20 mouse cellular contexts compared by ENCODE assay signal in the genomic region with DNA sequence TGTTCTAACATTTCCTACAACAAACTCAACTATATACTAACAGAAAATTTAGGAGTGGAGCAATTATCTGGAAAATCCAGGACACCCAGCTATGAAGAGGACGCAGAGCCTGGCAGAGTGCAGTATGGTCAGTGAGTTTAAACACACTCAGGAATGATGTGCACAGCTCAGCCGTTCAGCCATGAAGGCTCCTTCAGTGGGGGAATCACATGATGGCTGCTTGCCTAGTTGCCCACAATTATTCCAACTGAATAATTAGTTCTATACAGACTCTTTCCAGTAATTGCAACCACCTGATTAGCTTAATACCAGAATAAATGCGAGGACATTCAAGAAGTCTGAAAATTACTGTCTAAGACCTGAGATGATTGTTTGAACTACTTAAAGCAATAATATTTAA. TPM values are rescaled to one million over a fixed set of nuclear protein-coding genes. Genes with fewer than 3 reads are reported as not detected.
DNase-seq lines count a peak whose midpoint lies in the region; ATAC-seq and TF ChIP-seq lines count a peak whose summit lies in the region.
"Had no signal": no experiment of that assay in that cellular context is flagged by ENCODE, and none has a peak within 500 bp of the region (broad histone marks: within the 10 kb centered on the region; RNA-seq: fewer than 3 reads in every experiment).

No protein-coding gene starts in this region.

- WGBS in forebrain, embryonic 13.5 days = 32% methylated on average over 3 of the region's 3 CpGs
- 82% methylated on average over 3 of the region's 3 CpGs for WGBS in forebrain, embryonic 10.5 days
- 20% methylated on average over 3 of the region's 3 CpGs for WGBS in forebrain, postnatal 0 days
- 73% methylated on average over 3 of the region's 3 CpGs for WGBS in liver, embryonic 12.5 days (ENCODE audit: insufficient replicate concordance)

- no peak overlapping the region for H3K9ac ChIP-seq in forebrain, embryonic 13.5 days
- no peak overlapping the region for H3K9ac ChIP-seq in forebrain, postnatal 0 days
- H3K9ac ChIP-seq in liver, embryonic 12.5 days = no peak overlapping the region
- H3K9ac ChIP-seq: heart, embryonic 15.5 days; hindbrain, embryonic 13.5 days had no signal

- no peak for TF ChIP-seq CTCF in brain, embryonic 14.5 days (IDR thresholded peaks at IDR 0.05; ENCODE audit: borderline replicate concordance, extremely low read depth, insufficient read depth, insufficient read length)
- TF ChIP-seq CTCF in forebrain, postnatal 0 days (IDR thresholded peaks at IDR 0.05; ENCODE audit: low read depth) = no peak

- ATAC-seq in forebrain, embryonic 13.5 days = peak; percentile 88
- ATAC-seq in forebrain, postnatal 0 days = peak; percentile 32; the same call in 1 of the 2 replicates
- no peak for ATAC-seq in liver, embryonic 12.5 days

- H3K9me3 ChIP-seq in forebrain, embryonic 13.5 days (replicated peaks) = no peaks in the 10 kb centered on the region
- H3K9me3 ChIP-seq in forebrain, embryonic 10.5 days = no peaks in the 10 kb centered on the region
- H3K9me3 ChIP-seq in forebrain, postnatal 0 days (ENCODE audit: low read length) = no peaks in the 10 kb centered on the region
- H3K9me3 ChIP-seq in liver, embryonic 12.5 days (replicated peaks) = no peaks in the 10 kb centered on the region
- H3K9me3 ChIP-seq: heart, embryonic 10.5 days; heart, embryonic 15.5 days; hindbrain, embryonic 13.5 days had no signal

- no peak overlapping the region for H3K4me2 ChIP-seq in forebrain, embryonic 13.5 days
- H3K4me2 ChIP-seq in forebrain, postnatal 0 days (ENCODE audit: low read depth) = no peak overlapping the region
- no peak overlapping the region for H3K4me2 ChIP-seq in liver, embryonic 12.5 days
- H3K4me2 ChIP-seq: heart, embryonic 15.5 days; hindbrain, embryonic 13.5 days had no signal

- 0 out of 2 replicates have a peak, but pooled peaks cover 3% of the 10 kb centered on the region for H3K4me1 ChIP-seq in forebrain, embryonic 13.5 days
- H3K4me1 ChIP-seq in forebrain, embryonic 10.5 days = peaks cover 3% of the 10 kb centered on the region; the same call in 1 of the 2 replicates
- no peaks in the 10 kb centered on the region for H3K4me1 ChIP-seq in forebrain, postnatal 0 days (ENCODE audit: insufficient read depth)
- no peaks in the 10 kb centered on the region for H3K4me1 ChIP-seq in liver, embryonic 12.5 days
- H3K4me1 ChIP-seq: heart, embryonic 10.5 days; heart, embryonic 15.5 days; hindbrain, embryonic 13.5 days had no signal

- H3K27ac ChIP-seq in forebrain, embryonic 13.5 days = peak overlapping the region; percentile 35; the same call in 1 of the 2 replicates
- H3K27ac ChIP-seq in forebrain, embryonic 10.5 days = no peak overlapping the region
- H3K27ac ChIP-seq in forebrain, postnatal 0 days (ENCODE audit: low read depth, low read length) = no peak overlapping the region
- no peak overlapping the region for H3K27ac ChIP-seq in liver, embryonic 12.5 days
- H3K27ac ChIP-seq: heart, embryonic 10.5 days; heart, embryonic 15.5 days; hindbrain, embryonic 13.5 days had no signal

- no peak for DNase-seq in forebrain, embryonic 10.5 days (ENCODE audit: extremely low spot score, low spot score)
- DNase-seq in Muller cell, postnatal 12 days (ENCODE audit: inconsistent ontology term) = peak; percentile 66
- DNase-seq in brain, embryonic 14.5 days (ENCODE audit: low read depth) = peak; percentile 80
- no peak for DNase-seq in forebrain, postnatal 0 days
- no peak for DNase-seq in kidney, adult 18-20 months
- DNase-seq: adrenal gland, adult 8-10 months; adrenal gland, postnatal 36 days; cerebellum, adult 11-12 months; cerebellum, adult 9-10 months; cerebellum, postnatal 25 days; gastrocnemius, postnatal 36 days; heart, adult 11 months; heart, postnatal 14 days; kidney, adult 8-10 months had no signal

- H3K27me3 ChIP-seq in forebrain, embryonic 13.5 days = 0 out of 2 replicates have a peak, but pooled peaks cover 3% of the 10 kb centered on the region
- H3K27me3 ChIP-seq in forebrain, embryonic 10.5 days (ENCODE audit: poor library complexity, severe bottlenecking) = peaks cover 6% of the 10 kb centered on the region
- H3K27me3 ChIP-seq in forebrain, postnatal 0 days (ENCODE audit: insufficient read depth, low read length) = no peaks in the 10 kb centered on the region
- no peaks in the 10 kb centered on the region for H3K27me3 ChIP-seq in liver, embryonic 12.5 days (replicated peaks)
- H3K27me3 ChIP-seq: CH12.LX; heart, embryonic 15.5 days; hindbrain, embryonic 13.5 days had no signal

- no peaks in the 10 kb centered on the region for H3K36me3 ChIP-seq in forebrain, embryonic 13.5 days (ENCODE audit: poor library complexity, severe bottlenecking)
- H3K36me3 ChIP-seq in forebrain, embryonic 10.5 days (replicated peaks) = no peaks in the 10 kb centered on the region
- no peaks in the 10 kb centered on the region for H3K36me3 ChIP-seq in forebrain, postnatal 0 days (ENCODE audit: insufficient read depth)
- no peaks in the 10 kb centered on the region for H3K36me3 ChIP-seq in liver, embryonic 12.5 days
- H3K36me3 ChIP-seq: heart, embryonic 10.5 days; heart, embryonic 15.5 days; hindbrain, embryonic 13.5 days had no signal

- no peak for TF ChIP-seq POLR2A in brain, embryonic 14.5 days (IDR thresholded peaks at IDR 0.05; ENCODE audit: borderline replicate concordance, extremely low read depth, insufficient read depth, insufficient read length, poor library complexity, severe bottlenecking)

- H3K4me3 ChIP-seq in forebrain, embryonic 13.5 days = no peak overlapping the region
- H3K4me3 ChIP-seq in forebrain, embryonic 10.5 days = no peak overlapping the region
- no peak overlapping the region for H3K4me3 ChIP-seq in forebrain, postnatal 0 days (ENCODE audit: low read depth, low read length)
- H3K4me3 ChIP-seq in liver, embryonic 12.5 days = no peak overlapping the region
- H3K4me3 ChIP-seq: heart, embryonic 10.5 days; heart, embryonic 15.5 days; hindbrain, embryonic 13.5 days had no signal

RNA-seq across cellular contexts. Expression of gene Lrig3, which starts 31.9 kb away (rescaled TPM):
- polyA plus RNA-seq in forebrain, embryonic 13.5 days (2015; fragmentation: Nextera tagmentation; extraction: Ambion mirVana) = 2.4 and 3.0 TPM in 2 replicates
- 10.1 and 11.1 TPM in 2 replicates for polyA plus RNA-seq in forebrain, embryonic 10.5 days (2016; fragmentation: Nextera tagmentation; extraction: Ambion mirVana)
- 5.8 and 8.0 TPM in 2 replicates for polyA plus RNA-seq in brain, embryonic 14.5 days (2012; rRNA removed)
- 2.8 and 5.2 TPM in 2 replicates for total RNA-seq in forebrain, postnatal 0 days (2014; rRNA removed)
- polyA plus RNA-seq in forebrain, postnatal 0 days (2015; fragmentation: Nextera tagmentation; extraction: Ambion mirVana) = 1.6 and 1.7 TPM in 2 replicates
- 1.8 and 1.9 TPM in 2 replicates for polyA plus RNA-seq in liver, embryonic 12.5 days (2016; fragmentation: Nextera tagmentation; extraction: Ambion mirVana)
- total RNA-seq: CH12.LX had no signal

Comparison
In these comparisons a context has a peak if more than half of its experiments do, and no peak if none do; other contexts are left out.
1. DNase-seq: peak in Muller cell, postnatal 12 days (single experiment) and brain, embryonic 14.5 days (single experiment); none in forebrain, embryonic 10.5 days (single experiment), forebrain, postnatal 0 days (single experiment) and kidney, adult 18-20 months (single experiment).